16 mouse cellular contexts compared by ENCODE assay signal in the genomic region with DNA sequence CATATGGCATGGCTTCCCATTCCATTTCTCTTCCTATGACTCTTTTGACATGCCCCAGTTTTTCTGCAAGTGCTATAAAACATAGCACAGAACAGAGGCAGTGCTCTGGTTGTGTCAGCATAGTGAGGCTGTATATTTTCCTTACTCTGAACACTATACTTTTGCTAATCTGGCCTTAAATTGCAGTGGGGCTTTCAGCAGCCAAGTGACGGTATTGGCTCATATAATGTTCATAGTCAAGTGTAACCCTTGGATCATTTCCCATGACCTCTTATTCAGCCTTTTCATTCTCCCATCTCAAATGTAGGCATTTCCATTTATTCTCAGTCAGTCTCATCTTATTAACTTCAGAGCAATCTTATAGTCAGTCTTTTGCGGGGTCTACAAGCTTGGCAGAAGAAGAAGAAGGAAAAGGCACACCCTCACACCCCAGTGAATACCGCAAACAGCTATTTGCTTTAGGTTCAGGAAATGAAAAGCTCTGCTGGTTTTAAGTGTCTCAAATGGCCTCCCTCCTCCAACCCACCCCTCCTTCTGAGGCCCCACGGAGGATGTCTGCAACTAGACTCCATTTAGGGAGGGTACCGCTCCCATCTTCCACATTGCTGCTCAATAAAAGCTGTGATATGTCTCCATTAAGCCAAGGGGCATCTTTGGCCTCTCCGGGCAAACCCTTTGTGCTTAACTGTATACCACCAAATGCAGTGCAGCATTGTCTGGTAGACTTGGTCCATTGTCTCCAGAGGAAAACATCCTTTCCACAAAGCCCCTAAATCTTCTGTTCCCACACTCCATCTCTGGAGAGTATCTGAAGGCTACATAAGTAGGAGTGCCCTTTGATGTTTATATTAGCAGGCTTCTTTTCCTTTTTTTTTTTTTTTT.
DNase-seq lines count a peak whose midpoint lies in the region; ATAC-seq and TF ChIP-seq lines count a peak whose summit lies in the region.
"Had no signal": no experiment of that assay in that cellular context is flagged by ENCODE, and none has a peak within 500 bp of the region (broad histone marks: within the 10 kb centered on the region; RNA-seq: fewer than 3 reads in every experiment).

No protein-coding gene starts in this region.

- no peak for TF ChIP-seq POLR2A in embryonic fibroblast, embryonic 13.5 days (IDR thresholded peaks at IDR 0.05; ENCODE audit: low read depth, low read length)

- H3K4me3 ChIP-seq in forebrain, embryonic 10.5 days = no peak overlapping the region
- H3K4me3 ChIP-seq in forebrain, postnatal 0 days (ENCODE audit: low read depth, low read length) = no peak overlapping the region
- no peak overlapping the region for H3K4me3 ChIP-seq in lung, embryonic 14.5 days (ENCODE audit: low read depth, low read length)
- H3K4me3 ChIP-seq in embryonic fibroblast, embryonic 13.5 days (ENCODE audit: insufficient read depth, low read length) = no peak overlapping the region

- H3K9me3 ChIP-seq in forebrain, embryonic 10.5 days = peaks cover 12% of the 10 kb centered on the region; the same call in 1 of the 2 replicates
- H3K9me3 ChIP-seq in forebrain, postnatal 0 days (ENCODE audit: low read length) = peaks cover 3% of the 10 kb centered on the region; the same call in 1 of the 2 replicates
- H3K9me3 ChIP-seq in lung, embryonic 14.5 days (ENCODE audit: low read depth, low read length) = peaks cover 3% of the 10 kb centered on the region; the same call in 1 of the 2 replicates

- no peak overlapping the region for H3K9ac ChIP-seq in forebrain, postnatal 0 days
- H3K9ac ChIP-seq in lung, embryonic 14.5 days = no peak overlapping the region

- TF ChIP-seq CTCF in forebrain, postnatal 0 days (IDR thresholded peaks at IDR 0.05; ENCODE audit: low read depth) = no peak
- no peak for TF ChIP-seq CTCF in lung, embryonic 14.5 days (IDR thresholded peaks at IDR 0.05; ENCODE audit: low read depth)
- no peak for TF ChIP-seq CTCF in embryonic fibroblast, embryonic 13.5 days (IDR thresholded peaks at IDR 0.05; ENCODE audit: borderline replicate concordance, insufficient read depth, low read length)

- peaks cover 9% of the 10 kb centered on the region for H3K4me1 ChIP-seq in forebrain, embryonic 10.5 days
- H3K4me1 ChIP-seq in forebrain, postnatal 0 days (ENCODE audit: insufficient read depth) = 0 out of 2 replicates have a peak, but pooled peaks cover 4% of the 10 kb centered on the region
- H3K4me1 ChIP-seq in lung, embryonic 14.5 days (ENCODE audit: insufficient read depth) = no peaks in the 10 kb centered on the region
- H3K4me1 ChIP-seq in embryonic fibroblast, embryonic 13.5 days (ENCODE audit: control insufficient read depth, insufficient read depth, low read length) = peaks cover 4% of the 10 kb centered on the region; the same call in 1 of the 2 replicates

- 0 out of 2 replicates have a peak overlapping the region, but pooled peaks have one; percentile 12 for H3K27ac ChIP-seq in forebrain, embryonic 10.5 days
- no peak overlapping the region for H3K27ac ChIP-seq in forebrain, postnatal 0 days (ENCODE audit: low read depth, low read length)
- no peak overlapping the region for H3K27ac ChIP-seq in lung, embryonic 14.5 days (ENCODE audit: low read depth)
- peak overlapping the region; percentile 4; the same call in 1 of the 2 replicates for H3K27ac ChIP-seq in embryonic fibroblast, embryonic 13.5 days (ENCODE audit: insufficient read depth, low read length)

- no peaks in the 10 kb centered on the region for H3K36me3 ChIP-seq in forebrain, embryonic 10.5 days (replicated peaks)
- H3K36me3 ChIP-seq in forebrain, postnatal 0 days (ENCODE audit: insufficient read depth) = no peaks in the 10 kb centered on the region
- no peaks in the 10 kb centered on the region for H3K36me3 ChIP-seq in lung, embryonic 14.5 days (ENCODE audit: insufficient read depth)

- WGBS in forebrain, embryonic 10.5 days = 78% methylated on average over 6 of the region's 6 CpGs
- WGBS in forebrain, postnatal 0 days = 66% methylated on average over 6 of the region's 6 CpGs
- WGBS in lung, embryonic 14.5 days = 67% methylated on average over 6 of the region's 6 CpGs

- DNase-seq in forebrain, embryonic 10.5 days (ENCODE audit: extremely low spot score, low spot score) = no peak
- DNase-seq in forebrain, postnatal 0 days = no peak
- DNase-seq in lung, embryonic 14.5 days = peak; percentile 45
- no peak for DNase-seq in lung, postnatal 10 days
- DNase-seq in B cell, adult 2 months = peak; percentile 2 to 4
- DNase-seq in gastrocnemius, postnatal 25 days = no peak
- no peak for DNase-seq in urinary bladder, postnatal 10 days (ENCODE audit: low spot score)
- DNase-seq: adrenal gland, postnatal 10 days; cerebellum, adult 18-20 months; heart, postnatal 4 days; kidney, postnatal 10 days; lung, adult 18-20 months; right cerebral cortex, postnatal 14 days; thymus, postnatal 36 days had no signal

- ATAC-seq in forebrain, postnatal 0 days = no peak
- no peak for ATAC-seq in lung, embryonic 14.5 days (ENCODE audit: insufficient read depth)
- ATAC-seq: forebrain, embryonic 14.5 days had no signal

- no peak overlapping the region for H3K4me2 ChIP-seq in forebrain, postnatal 0 days (ENCODE audit: low read depth)
- no peak overlapping the region for H3K4me2 ChIP-seq in lung, embryonic 14.5 days

- no peaks in the 10 kb centered on the region for H3K27me3 ChIP-seq in forebrain, embryonic 10.5 days (ENCODE audit: poor library complexity, severe bottlenecking)
- H3K27me3 ChIP-seq in forebrain, postnatal 0 days (ENCODE audit: insufficient read depth, low read length) = no peaks in the 10 kb centered on the region
- H3K27me3 ChIP-seq in lung, embryonic 14.5 days (ENCODE audit: insufficient read depth, low read length) = no peaks in the 10 kb centered on the region

Comparison
In these comparisons a context has a peak if more than half of its experiments do, and no peak if none do; other contexts are left out.
1. DNase-seq: peak in lung, embryonic 14.5 days (single experiment) and B cell, adult 2 months (2 of 2); none in forebrain, embryonic 10.5 days (single experiment), forebrain, postnatal 0 days (single experiment), lung, postnatal 10 days (single experiment), gastrocnemius, postnatal 25 days (single experiment) and urinary bladder, postnatal 10 days (single experiment).
2. H3K27ac ChIP-seq: peak in forebrain, embryonic 10.5 days (single experiment) and embryonic fibroblast, embryonic 13.5 days (single experiment); none in forebrain, postnatal 0 days (single experiment) and lung, embryonic 14.5 days (single experiment).